Mouse (Mus musculus): ENCODE data around the gene RPS10-NUDT3. TPM values are rescaled to one million over a fixed set of nuclear protein-coding genes. Genes with fewer than 3 reads are reported as not detected.
A peak's percentile ranks its signal among the peaks of the same experiment; 100 is the strongest.

The RPS10-NUDT3 gene
- polyA plus RNA-seq, 1 experiment from 2014 or later: not detected

- no peaks in the 10 kb centered on the region for H3K9me3 ChIP-seq (replicated peaks)
These were observed 11.4 kb downstream of the RPS10-NUDT3 start, which contains the start of gene Nudt3 for GRCm38 (mm10) chr17:27623360-27624326. Gene Nudt3, minus strand, starts transcription at chr17:27623495.

GRCm38 (mm10) chr17:27622611-27623359 is 12.2 kb downstream of the RPS10-NUDT3 start:
- H3K27me3 ChIP-seq (replicated peaks): no peaks in the 10 kb centered on the region
- peak overlapping the region; percentile 98 for H3K4me3 ChIP-seq
- H3K27ac ChIP-seq (ENCODE audit: poor library complexity, severe bottlenecking): peak overlapping the region; percentile 96
- H3K4me1 ChIP-seq (replicated peaks): peaks cover 37% of the 10 kb centered on the region
- peak overlapping the region; percentile 83 for H3K4me2 ChIP-seq
- H3K36me3 ChIP-seq: peaks cover 9% of the 10 kb centered on the region
- H3K9me3 ChIP-seq (replicated peaks): 0 out of 2 replicates have a peak, but pooled peaks cover under 1% of the 10 kb centered on the region
- peak overlapping the region; percentile 99 for H3K9ac ChIP-seq
- WGBS: under 1% methylated on average over 71 of the region's 80 CpGs
- ATAC-seq (ENCODE audit: insufficient number of reproducible peaks, low FRiP score): peak; percentile 75

More at GRCm38 (mm10) chr17:27623360-27624326, 11.4 kb downstream of the RPS10-NUDT3 start, which contains the start of gene Nudt3:
- WGBS: 7% methylated on average over 89 of the region's 91 CpGs
- Histone ChIP-seq H3K4me1 (replicated peaks) (peaks cover 33% of the 10 kb centered on the region), H3K27me3 (replicated peaks) (no peaks in the 10 kb centered on the region), H3K4me3 (peak within 1 kb of the TSS; percentile 98), H3K4me2 (peak within 1 kb of the TSS; percentile 83), H3K27ac (ENCODE audit: poor library complexity, severe bottlenecking) (peak within 1 kb of the TSS; percentile 96), H3K36me3 (peaks cover 1% of the 10 kb centered on the region; the same call in 1 of the 2 replicates), H3K9ac (peak within 1 kb of the TSS; percentile 99)
- peak; percentile 93 for ATAC-seq (ENCODE audit: insufficient number of reproducible peaks, low FRiP score)

GRCm38 (mm10) chr17:27621705-27622531 is 13.1 kb downstream of the RPS10-NUDT3 start:
- peaks cover 5% of the 10 kb centered on the region; the same call in 1 of the 2 replicates for H3K9me3 ChIP-seq (replicated peaks)
- peaks cover 17% of the 10 kb centered on the region for H3K36me3 ChIP-seq
- peak overlapping the region; percentile 99 for H3K9ac ChIP-seq
- peaks cover 35% of the 10 kb centered on the region for H3K4me1 ChIP-seq (replicated peaks)
- H3K4me2 ChIP-seq: peak overlapping the region; percentile 83
- H3K27ac ChIP-seq (ENCODE audit: poor library complexity, severe bottlenecking): peak overlapping the region; percentile 96
- 4% methylated on average over 23 of the region's 23 CpGs for WGBS
- H3K27me3 ChIP-seq (replicated peaks): no peaks in the 10 kb centered on the region
- peak overlapping the region; percentile 98 for H3K4me3 ChIP-seq
- ATAC-seq (ENCODE audit: insufficient number of reproducible peaks, low FRiP score): no peak

GRCm38 (mm10) chr17:27621161-27621560 is 13.9 kb downstream of the RPS10-NUDT3 start:
- WGBS: 43% methylated on average over 8 of the region's 8 CpGs
- peak overlapping the region; percentile 83 for H3K4me2 ChIP-seq
- H3K27me3 ChIP-seq (replicated peaks): no peaks in the 10 kb centered on the region
- H3K36me3 ChIP-seq: peaks cover 18% of the 10 kb centered on the region
- peaks cover 5% of the 10 kb centered on the region; the same call in 1 of the 2 replicates for H3K9me3 ChIP-seq (replicated peaks)
- peak overlapping the region; percentile 62 for H3K27ac ChIP-seq (ENCODE audit: poor library complexity, severe bottlenecking)
- no peak for ATAC-seq (ENCODE audit: insufficient number of reproducible peaks, low FRiP score)
- H3K4me1 ChIP-seq (replicated peaks): peaks cover 30% of the 10 kb centered on the region
- H3K9ac ChIP-seq: peak overlapping the region; percentile 40
- peak overlapping the region; percentile 98 for H3K4me3 ChIP-seq

- Histone ChIP-seq H3K4me3 (no peak overlapping the region), H3K36me3 (peaks cover 22% of the 10 kb centered on the region), H3K27ac (ENCODE audit: poor library complexity, severe bottlenecking) (peak overlapping the region; percentile 46; the same call in 1 of the 2 replicates), H3K4me2 (peak overlapping the region; percentile 22), H3K4me1 (replicated peaks) (peaks cover 67% of the 10 kb centered on the region), H3K9me3 (replicated peaks) (peaks cover 5% of the 10 kb centered on the region; the same call in 1 of the 2 replicates), H3K9ac (no peak overlapping the region), H3K27me3 (replicated peaks) (no peaks in the 10 kb centered on the region)
- ATAC-seq (ENCODE audit: insufficient number of reproducible peaks, low FRiP score): no peak
- 34% methylated on average over 7 of the region's 7 CpGs for WGBS
These were observed 19.6 kb downstream of the RPS10-NUDT3 start for GRCm38 (mm10) chr17:27615388-27615787.

GRCm38 (mm10) chr17:27613016-27613415 is 22.0 kb downstream of the RPS10-NUDT3 start:
- Histone ChIP-seq H3K27me3 (replicated peaks) (no peaks in the 10 kb centered on the region), H3K36me3 (peaks cover 19% of the 10 kb centered on the region), H3K4me3 (no peak overlapping the region), H3K4me2 (no peak overlapping the region), H3K27ac (ENCODE audit: poor library complexity, severe bottlenecking) (no peak overlapping the region), H3K9ac (no peak overlapping the region), H3K9me3 (replicated peaks) (peaks cover 5% of the 10 kb centered on the region; the same call in 1 of the 2 replicates), H3K4me1 (replicated peaks) (peaks cover 59% of the 10 kb centered on the region)
- no peak for ATAC-seq (ENCODE audit: insufficient number of reproducible peaks, low FRiP score)
- 86% methylated on average over 4 of the region's 4 CpGs for WGBS

- Histone ChIP-seq H3K27ac (ENCODE audit: poor library complexity, severe bottlenecking) (0 out of 2 replicates have a peak overlapping the region, but pooled peaks have one; percentile 3), H3K9me3 (replicated peaks) (no peaks in the 10 kb centered on the region), H3K4me2 (no peak overlapping the region), H3K9ac (0 out of 2 replicates have a peak overlapping the region, but pooled peaks have one; percentile 37), H3K36me3 (peaks cover 9% of the 10 kb centered on the region; the same call in 1 of the 2 replicates), H3K27me3 (replicated peaks) (no peaks in the 10 kb centered on the region), H3K4me1 (replicated peaks) (peaks cover 59% of the 10 kb centered on the region), H3K4me3 (no peak overlapping the region)
- no peak for ATAC-seq (ENCODE audit: insufficient number of reproducible peaks, low FRiP score)
- 73% methylated on average over 5 of the region's 5 CpGs for WGBS
These were observed 23.0 kb downstream of the RPS10-NUDT3 start for GRCm38 (mm10) chr17:27611994-27612393.

GRCm38 (mm10) chr17:27611519-27611884 is 23.5 kb downstream of the RPS10-NUDT3 start:
- no peak for ATAC-seq (ENCODE audit: insufficient number of reproducible peaks, low FRiP score)
- Histone ChIP-seq H3K27ac (ENCODE audit: poor library complexity, severe bottlenecking) (no peak overlapping the region), H3K4me1 (replicated peaks) (peaks cover 64% of the 10 kb centered on the region), H3K27me3 (replicated peaks) (no peaks in the 10 kb centered on the region), H3K36me3 (peaks cover 8% of the 10 kb centered on the region; the same call in 1 of the 2 replicates), H3K9ac (0 out of 2 replicates have a peak overlapping the region, but pooled peaks have one; percentile 37), H3K9me3 (replicated peaks) (no peaks in the 10 kb centered on the region), H3K4me2 (no peak overlapping the region), H3K4me3 (no peak overlapping the region)
- WGBS: 46% methylated on average over 3 of the region's 3 CpGs

GRCm38 (mm10) chr17:27610679-27611518 is 24.1 kb downstream of the RPS10-NUDT3 start:
- ATAC-seq (ENCODE audit: insufficient number of reproducible peaks, low FRiP score): no peak
- 51% methylated on average over 10 of the region's 10 CpGs for WGBS
- Histone ChIP-seq H3K4me3 (no peak overlapping the region), H3K9me3 (replicated peaks) (no peaks in the 10 kb centered on the region), H3K27ac (ENCODE audit: poor library complexity, severe bottlenecking) (peak overlapping the region; percentile 36), H3K4me2 (no peak overlapping the region), H3K4me1 (replicated peaks) (peaks cover 70% of the 10 kb centered on the region), H3K27me3 (replicated peaks) (no peaks in the 10 kb centered on the region), H3K36me3 (peaks cover 8% of the 10 kb centered on the region; the same call in 1 of the 2 replicates), H3K9ac (no peak overlapping the region)

All from heart, embryonic 12.5 days (tissue).